Mouse (Mus musculus) neural tube, embryonic 15.5 days (tissue): Measurements from ENCODE around the gene Gm3336. TPM values are rescaled to one million over a fixed set of nuclear protein-coding genes. Genes with fewer than 3 reads are reported as not detected.

Source experiments
- ATAC-seq: fragments of 200-750 bp; cut with Nextera tagmentation; 2 replicates; pipeline ENCODE4 v1.8.0; 2017; ENCODE audit warnings: mild to moderate bottlenecking, moderate TSS enrichment, moderate library complexity; ENCODE audit not compliant: low FRiP score
- H3K27ac ChIP-seq: fragments of 300-500 bp; sonication (generic); replicated peaks from 2 replicates; pipeline ENCODE4 v1.5.1; 2015; ENCODE audit warnings: mild to moderate bottlenecking, inconsistent platforms
- H3K27me3 ChIP-seq: fragments of 300-500 bp; sonication (generic); replicated peaks from 2 replicates; pipeline ENCODE4 v1.6.1; 2015; ENCODE audit warnings: inconsistent platforms
- H3K36me3 ChIP-seq: fragments of 300-500 bp; sonication (generic); 2 replicates; pipeline ENCODE4 v1.6.1; 2015; ENCODE audit warnings: inconsistent platforms
- H3K4me1 ChIP-seq: fragments of 300-500 bp; sonication (generic); 2 replicates; pipeline ENCODE4 v1.6.1; 2015; ENCODE audit warnings: inconsistent platforms
- H3K4me2 ChIP-seq: fragments of 300-500 bp; sonication (generic); 2 replicates; pipeline ENCODE4 v1.6.1; 2015; ENCODE audit warnings: inconsistent platforms, mild to moderate bottlenecking, moderate library complexity
- H3K4me3 ChIP-seq: fragments of 300-500 bp; sonication (generic); replicated peaks from 2 replicates; pipeline ENCODE4 v1.5.1; 2015; ENCODE audit warnings: mild to moderate bottlenecking, inconsistent platforms
- H3K9ac ChIP-seq: fragments of 300-500 bp; sonication (generic); replicated peaks from 2 replicates; pipeline ENCODE4 v1.6.1; 2015; ENCODE audit warnings: mild to moderate bottlenecking, inconsistent platforms
- H3K9me3 ChIP-seq: fragments of 300-500 bp; sonication (generic); replicated peaks from 2 replicates; pipeline ENCODE4 v1.6.1; 2016; ENCODE audit warnings: inconsistent platforms
- WGBS: fragments of 180-500 bp; shearing (Covaris S2); methylation state at CpG from one replicate; pipeline ENCODE4 v1.1.7; 2015; ENCODE audit warnings: mixed read lengths; 5-methylcytosine and 5-hydroxymethylcytosine counted together
- polyA plus RNA-seq: library from polyadenylated mRNA; unstranded; fragments of >200 nt; fragmentation: Nextera tagmentation; extraction: Ambion mirVana; gene quantifications from 2 replicates; pipeline ENCODE4 v1.2.1, GENCODE M21; 2015

Gm3336 gene
- polyA plus RNA-seq, 1 experiment from 2014 or later: not detected

DNA sequence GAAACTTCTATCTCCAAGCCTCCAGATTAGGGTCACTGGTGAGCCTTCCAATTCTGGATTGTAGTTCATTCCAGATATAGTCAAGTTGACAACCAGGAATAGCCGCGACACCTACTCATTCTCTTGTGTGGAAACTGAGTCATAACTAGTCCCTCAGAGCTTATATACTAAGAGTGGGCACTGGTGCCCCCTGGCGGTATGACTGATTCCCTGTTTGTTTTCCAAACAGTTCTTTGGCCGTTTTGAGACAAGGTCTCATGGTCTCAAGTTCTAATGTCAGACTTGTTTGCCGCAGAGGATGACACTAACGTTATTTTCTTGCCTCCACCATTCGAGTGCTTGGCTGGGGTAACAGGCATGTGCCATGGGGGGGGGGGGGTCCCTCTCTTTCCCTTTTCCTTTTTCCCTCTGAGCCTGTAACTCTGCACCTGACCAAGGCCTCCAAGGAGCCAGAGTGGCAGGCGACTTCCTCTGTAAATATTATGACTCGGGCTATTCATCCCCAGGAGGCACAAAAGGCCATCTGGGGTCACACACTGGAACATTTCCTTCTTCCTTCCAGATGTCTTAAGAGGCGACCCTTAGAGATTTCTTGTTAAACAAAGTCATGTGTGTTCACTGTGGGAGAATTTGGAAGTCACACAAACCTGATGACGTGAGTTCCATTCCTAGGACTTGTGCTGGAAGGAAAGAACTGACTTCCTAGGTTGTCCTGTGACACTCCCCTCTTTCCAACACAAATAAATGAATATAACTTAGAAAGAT lies 33.8 kb downstream of the Gm3336 start:
- H3K4me3 ChIP-seq: no peak overlapping the region
- WGBS: 38% methylated on average over 11 of the region's 11 CpGs
- H3K4me2 ChIP-seq: no peak overlapping the region
- peaks cover 28% of the 10 kb centered on the region for H3K27me3 ChIP-seq
- H3K27ac ChIP-seq: 0 out of 2 replicates have a peak overlapping the region, but pooled peaks have one; percentile 0
- no peaks in the 10 kb centered on the region for H3K9me3 ChIP-seq
- peaks cover 15% of the 10 kb centered on the region for H3K36me3 ChIP-seq
- no peak overlapping the region for H3K9ac ChIP-seq
- H3K4me1 ChIP-seq: peaks cover 30% of the 10 kb centered on the region
- ATAC-seq: no peak

DNA sequence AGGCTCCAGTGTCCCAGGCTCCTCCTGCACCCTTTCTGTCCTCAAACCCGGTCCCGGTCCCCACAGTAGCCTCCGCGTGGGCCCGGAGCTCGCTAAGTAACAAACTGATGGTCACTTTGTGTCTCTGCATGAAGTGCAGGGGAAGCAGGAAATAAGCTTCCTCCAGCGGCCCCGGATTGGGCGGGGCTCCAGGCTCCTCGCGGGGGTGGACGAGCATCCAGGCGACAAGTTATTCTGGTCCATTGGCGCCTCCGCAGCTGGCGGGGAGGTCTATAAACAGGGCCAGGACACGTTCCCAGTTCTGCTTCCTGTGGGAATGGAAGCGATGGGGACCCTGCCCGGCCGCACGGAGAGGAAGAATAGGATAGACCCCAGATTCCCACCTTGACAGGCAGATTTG lies 34.8 kb downstream of the Gm3336 start:
- WGBS: 33% methylated on average over 21 of the region's 21 CpGs
- Histone ChIP-seq H3K9me3 (no peaks in the 10 kb centered on the region), H3K4me1 (peaks cover 38% of the 10 kb centered on the region), H3K4me3 (no peak overlapping the region), H3K4me2 (peak overlapping the region; percentile 9), H3K36me3 (peaks cover 24% of the 10 kb centered on the region), H3K27ac (0 out of 2 replicates have a peak overlapping the region, but pooled peaks have one; percentile 92), H3K9ac (0 out of 2 replicates have a peak overlapping the region, but pooled peaks have one; percentile 18), H3K27me3 (peaks cover 19% of the 10 kb centered on the region)
- no peak for ATAC-seq

DNA sequence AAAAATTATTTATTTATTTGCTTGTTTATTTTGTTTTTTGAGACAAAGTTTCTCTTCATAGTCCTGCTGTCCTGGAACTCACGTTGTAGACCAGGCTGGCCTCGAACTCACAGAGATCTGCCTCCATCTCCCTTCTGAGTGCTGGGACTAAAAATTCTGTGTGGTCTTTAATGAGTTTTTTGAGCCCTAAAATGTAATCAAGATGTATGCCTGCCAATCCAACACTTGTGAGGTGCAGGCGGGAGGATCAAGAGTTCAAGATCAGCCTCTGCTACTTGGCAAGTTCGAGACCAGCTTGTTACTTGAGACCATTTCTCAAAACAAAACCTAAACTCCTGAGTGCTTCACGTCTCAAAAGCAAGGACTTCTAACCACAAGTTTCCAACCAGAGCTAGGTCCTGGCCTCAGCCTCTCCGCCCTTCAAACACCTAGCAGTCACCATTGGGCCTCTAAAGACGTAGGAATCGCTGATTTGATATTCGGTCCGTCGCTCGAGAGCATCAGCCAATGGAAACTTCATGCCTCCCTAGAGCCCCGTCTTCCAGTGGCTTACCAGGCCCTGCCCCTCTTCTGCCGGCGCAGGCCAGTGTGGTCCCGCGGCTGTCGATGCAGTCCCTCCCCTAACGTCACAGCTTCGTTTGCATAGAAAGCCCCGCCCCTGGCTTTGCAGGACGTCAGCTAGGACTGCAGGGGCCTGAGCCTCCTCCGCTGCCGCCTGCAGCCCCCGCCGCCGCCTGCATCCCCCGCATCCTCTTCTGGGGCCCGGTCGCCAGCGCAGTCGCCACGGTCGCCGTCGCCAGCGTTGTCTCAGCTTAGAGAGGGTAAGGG lies 35.9 kb downstream of the Gm3336 start, which contains the start of gene Rab3a:
TSS of gene Rab3a (plus strand) at position 637 of the 828 bp plus-strand sequence.
- H3K27ac ChIP-seq: peak within 1 kb of the TSS; percentile 92
- peak; percentile 97 for ATAC-seq
- peaks cover 46% of the 10 kb centered on the region for H3K4me1 ChIP-seq
- H3K4me2 ChIP-seq: peak within 1 kb of the TSS; percentile 73
- WGBS: 9% methylated on average over 37 of the region's 37 CpGs
- H3K36me3 ChIP-seq: peaks cover 32% of the 10 kb centered on the region
- peak within 1 kb of the TSS; percentile 69 for H3K4me3 ChIP-seq
- H3K9me3 ChIP-seq: no peaks in the 10 kb centered on the region
- peaks cover 9% of the 10 kb centered on the region; the same call in 1 of the 2 replicates for H3K27me3 ChIP-seq
- peak within 1 kb of the TSS; percentile 78 for H3K9ac ChIP-seq

DNA sequence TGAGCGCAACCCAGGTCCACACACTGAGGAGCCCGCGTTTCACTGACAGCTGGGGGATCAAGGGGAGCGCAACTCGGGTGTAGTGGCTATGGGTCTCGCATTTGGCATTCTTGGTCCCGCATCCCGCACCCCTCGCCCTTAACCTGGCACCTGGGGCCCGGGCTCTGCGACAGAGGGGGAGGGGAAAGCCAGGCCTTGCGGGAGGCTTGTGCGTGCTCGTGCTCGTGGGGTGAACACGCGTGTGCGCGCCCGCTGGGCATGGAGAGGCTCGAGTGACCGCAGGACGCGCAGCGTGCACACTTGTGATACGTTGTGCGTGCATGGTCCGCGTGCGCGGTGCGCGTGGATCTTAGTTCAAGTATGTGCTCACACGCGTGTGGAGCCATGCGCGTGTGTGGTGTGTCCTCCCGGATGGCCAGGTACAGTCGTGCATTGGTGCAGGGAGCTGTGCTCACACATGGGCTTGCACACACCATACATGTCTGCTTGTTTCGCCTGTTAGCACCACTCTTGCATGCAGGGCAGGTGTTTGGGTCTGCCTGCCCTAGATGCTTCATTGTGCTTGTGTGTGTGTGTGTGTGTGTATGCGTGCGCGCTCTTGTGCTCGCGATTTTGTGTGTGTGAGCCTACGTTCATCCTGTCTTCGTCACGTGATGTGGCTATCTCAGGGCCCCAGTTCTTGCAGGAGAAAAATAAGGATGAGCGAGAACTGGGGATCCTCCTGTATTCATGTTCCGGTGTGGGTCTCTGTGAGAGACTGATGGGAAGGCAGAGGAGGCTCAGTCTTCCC lies 36.7 kb downstream of the Gm3336 start:
- Histone ChIP-seq H3K27ac (peak overlapping the region; percentile 92), H3K9me3 (no peaks in the 10 kb centered on the region), H3K9ac (peak overlapping the region; percentile 78), H3K4me3 (peak overlapping the region; percentile 69), H3K4me1 (peaks cover 54% of the 10 kb centered on the region), H3K4me2 (peak overlapping the region; percentile 73), H3K36me3 (peaks cover 32% of the 10 kb centered on the region), H3K27me3 (0 out of 2 replicates have a peak, but pooled peaks cover under 1% of the 10 kb centered on the region)
- peak; percentile 69 for ATAC-seq
- WGBS: 10% methylated on average over 50 of the region's 50 CpGs

DNA sequence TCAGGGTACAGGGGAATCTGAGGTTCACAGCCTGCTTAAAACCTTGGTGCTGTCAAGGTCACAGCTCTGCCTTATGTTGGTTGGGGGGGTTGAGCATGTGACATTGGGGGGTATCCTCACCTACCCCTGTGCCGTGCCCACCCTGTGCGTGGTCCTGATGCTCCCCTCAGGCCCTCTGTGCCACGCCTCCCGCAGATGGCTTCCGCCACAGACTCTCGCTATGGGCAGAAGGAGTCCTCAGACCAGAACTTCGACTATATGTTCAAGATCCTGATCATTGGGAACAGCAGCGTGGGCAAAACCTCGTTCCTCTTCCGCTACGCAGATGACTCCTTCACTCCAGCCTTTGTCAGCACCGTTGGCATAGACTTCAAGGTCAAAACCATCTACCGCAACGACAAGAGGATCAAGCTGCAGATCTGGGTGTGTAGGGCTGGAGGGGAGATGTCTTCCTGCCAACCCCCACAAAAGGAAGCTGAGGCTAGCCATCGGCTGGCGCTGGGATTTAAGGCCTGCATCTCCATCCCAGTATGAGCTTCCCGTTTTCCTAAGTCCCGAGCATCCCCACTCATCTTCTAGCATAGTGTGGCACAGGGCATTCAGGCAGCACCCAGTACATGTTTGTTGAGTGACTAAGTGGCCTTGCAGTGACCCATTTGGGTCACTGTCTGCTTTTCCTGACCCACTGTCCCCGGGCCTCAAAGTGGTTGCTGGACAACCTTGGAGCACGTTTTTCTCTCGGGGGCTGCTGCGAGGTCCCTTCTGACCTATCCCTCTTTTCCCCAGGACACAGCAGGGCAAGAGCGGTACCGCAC lies 37.5 kb downstream of the Gm3336 start:
- peak overlapping the region; percentile 69 for H3K4me3 ChIP-seq
- peak overlapping the region; percentile 78 for H3K9ac ChIP-seq
- no peaks in the 10 kb centered on the region for H3K9me3 ChIP-seq
- peak overlapping the region; percentile 73 for H3K4me2 ChIP-seq
- H3K27ac ChIP-seq: peak overlapping the region; percentile 92
- H3K27me3 ChIP-seq: no peaks in the 10 kb centered on the region
- WGBS: 81% methylated on average over 24 of the region's 24 CpGs
- H3K4me1 ChIP-seq: peaks cover 59% of the 10 kb centered on the region
- peaks cover 32% of the 10 kb centered on the region for H3K36me3 ChIP-seq
- ATAC-seq: no peak

DNA sequence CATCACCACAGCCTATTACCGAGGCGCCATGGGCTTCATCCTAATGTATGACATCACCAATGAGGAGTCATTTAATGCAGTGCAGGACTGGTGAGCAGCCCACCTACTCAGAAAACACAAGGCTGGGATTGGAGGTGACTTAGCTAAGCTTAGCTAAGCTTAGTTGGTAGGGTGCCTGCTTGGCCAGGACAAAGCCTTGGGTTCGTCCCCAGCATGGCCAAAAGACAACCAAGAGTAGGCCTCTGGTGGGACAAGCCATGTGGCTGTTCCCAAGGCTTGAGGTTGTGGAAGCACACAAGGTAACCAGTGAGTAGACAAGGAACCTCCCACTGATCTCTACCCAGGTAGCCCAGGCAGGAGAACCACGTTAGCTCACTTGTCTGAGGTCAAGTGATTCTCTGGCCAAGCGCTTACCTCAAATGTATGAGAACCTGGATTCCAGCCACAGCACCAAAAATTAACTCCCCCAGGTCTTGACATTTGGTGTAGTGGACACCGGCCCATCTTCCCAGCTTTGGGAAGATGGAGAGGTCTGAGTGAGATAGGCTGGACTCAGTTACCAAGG lies 38.2 kb downstream of the Gm3336 start:
- Histone ChIP-seq H3K27ac (no peak overlapping the region), H3K9ac (no peak overlapping the region), H3K9me3 (no peaks in the 10 kb centered on the region), H3K4me3 (peak overlapping the region; percentile 69; the same call in 1 of the 2 replicates), H3K27me3 (no peaks in the 10 kb centered on the region), H3K36me3 (peaks cover 32% of the 10 kb centered on the region), H3K4me1 (peaks cover 65% of the 10 kb centered on the region), H3K4me2 (no peak overlapping the region)
- ATAC-seq: no peak
- 93% methylated on average over 6 of the region's 6 CpGs for WGBS

DNA sequence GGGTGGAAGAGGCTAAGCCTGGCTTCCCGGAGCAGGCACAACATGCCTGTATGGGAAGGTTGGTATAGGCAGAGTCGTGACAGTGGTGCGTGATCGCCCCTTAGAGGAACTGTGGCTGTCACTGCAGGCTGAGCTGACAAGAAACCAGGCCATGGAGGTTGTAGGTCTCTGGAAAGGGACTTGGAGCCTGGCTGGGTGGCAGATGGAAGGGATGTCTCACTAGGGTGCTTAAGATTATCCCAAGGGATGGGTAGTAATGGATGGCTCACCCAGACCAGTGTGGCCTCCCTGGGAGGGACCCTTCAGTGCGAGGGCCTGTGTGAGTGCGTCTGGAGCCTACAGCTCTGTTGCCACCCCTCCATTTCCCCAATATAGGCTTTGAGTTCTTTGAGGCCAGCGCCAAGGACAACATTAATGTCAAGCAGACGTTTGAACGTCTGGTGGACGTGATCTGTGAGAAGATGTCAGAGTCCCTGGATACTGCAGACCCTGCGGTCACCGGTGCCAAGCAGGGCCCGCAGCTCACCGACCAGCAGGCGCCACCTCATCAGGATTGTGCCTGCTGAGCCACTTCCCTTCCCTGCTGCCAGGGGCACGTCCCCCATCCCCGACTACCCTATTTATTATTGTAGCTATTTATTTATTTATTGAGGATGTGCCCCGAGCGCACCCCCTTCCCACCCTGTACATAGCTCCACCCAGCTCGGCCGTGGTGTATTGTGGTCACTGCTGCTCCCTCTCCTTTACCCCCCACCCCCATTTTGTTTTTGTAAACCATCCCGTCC lies 39.4 kb downstream of the Gm3336 start:
- WGBS: 61% methylated on average over 22 of the region's 22 CpGs
- Histone ChIP-seq H3K9me3 (no peaks in the 10 kb centered on the region), H3K9ac (peak overlapping the region; percentile 0; the same call in 1 of the 2 replicates), H3K4me1 (peaks cover 66% of the 10 kb centered on the region), H3K27me3 (no peaks in the 10 kb centered on the region), H3K36me3 (peaks cover 32% of the 10 kb centered on the region), H3K27ac (0 out of 2 replicates have a peak overlapping the region, but pooled peaks have one; percentile 19), H3K4me2 (no peak overlapping the region), H3K4me3 (no peak overlapping the region)
- ATAC-seq: no peak

DNA sequence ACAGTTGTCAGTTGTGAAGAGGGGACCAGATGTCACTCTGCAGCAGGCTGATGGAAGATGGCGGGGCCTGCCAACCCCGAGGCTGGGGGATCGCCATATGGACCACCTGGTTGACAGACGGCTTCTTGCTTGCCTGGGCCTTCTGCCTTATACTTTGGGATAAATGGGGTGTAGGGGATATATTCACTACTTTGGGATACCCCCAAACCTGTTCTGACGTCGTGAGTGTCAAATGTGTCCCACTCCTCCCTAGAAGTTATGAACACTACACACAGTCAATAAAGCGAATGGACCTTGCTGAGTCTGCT lies 39.9 kb downstream of the Gm3336 start:
- no peaks in the 10 kb centered on the region for H3K27me3 ChIP-seq
- H3K27ac ChIP-seq: no peak overlapping the region
- peaks cover 32% of the 10 kb centered on the region for H3K36me3 ChIP-seq
- H3K4me2 ChIP-seq: no peak overlapping the region
- no peak for ATAC-seq
- no peak overlapping the region for H3K9ac ChIP-seq
- H3K4me3 ChIP-seq: no peak overlapping the region
- H3K9me3 ChIP-seq: no peaks in the 10 kb centered on the region
- WGBS: 76% methylated on average over 7 of the region's 7 CpGs
- peaks cover 62% of the 10 kb centered on the region for H3K4me1 ChIP-seq

DNA sequence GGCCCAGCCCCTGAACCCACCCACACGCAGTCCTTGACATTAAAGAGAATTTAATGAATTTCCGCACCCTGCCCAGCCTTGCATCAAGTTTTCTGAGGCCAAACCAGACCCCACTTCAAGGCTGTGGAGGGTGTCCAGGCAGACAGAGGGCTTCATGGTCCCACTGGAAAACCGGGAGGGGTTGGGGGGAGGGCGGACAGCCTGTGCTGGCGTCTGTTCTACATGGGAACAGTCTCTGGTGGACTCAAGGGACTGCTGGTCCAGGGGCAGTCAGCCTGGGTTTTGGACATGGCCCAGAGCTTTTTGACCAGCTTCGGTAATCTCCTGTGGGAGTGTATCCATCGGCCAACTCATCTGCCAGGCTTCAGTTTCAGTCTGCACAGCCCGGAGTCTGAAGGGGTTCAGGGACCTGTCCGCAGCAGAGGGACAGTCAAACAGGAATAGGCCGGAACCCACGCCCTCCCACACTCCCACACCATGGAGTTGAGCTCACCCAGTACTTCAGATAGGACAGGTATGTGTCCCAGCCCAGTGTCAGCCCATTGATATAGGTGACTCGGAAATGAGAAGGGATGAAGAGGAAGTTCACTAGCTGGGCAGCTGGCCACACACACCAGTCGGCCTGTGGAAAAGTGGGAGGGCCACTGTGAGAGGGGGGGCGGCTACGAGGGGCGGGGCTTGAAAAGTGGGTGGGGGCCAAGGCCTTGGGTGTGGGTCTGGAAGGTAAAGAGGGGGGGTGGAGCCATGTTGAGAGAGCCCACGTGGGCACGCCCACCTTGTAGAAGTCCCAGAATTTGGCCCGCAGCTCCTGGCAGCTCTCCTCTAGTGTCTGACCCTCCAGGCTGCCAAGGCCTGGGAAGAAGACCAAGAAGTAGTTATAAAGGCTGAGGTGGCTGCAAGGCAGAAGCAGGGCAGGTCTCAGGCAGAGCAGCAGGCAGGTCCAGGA lies 40.5 kb downstream of the Gm3336 start:
- H3K4me3 ChIP-seq: no peak overlapping the region
- no peaks in the 10 kb centered on the region for H3K27me3 ChIP-seq
- H3K9me3 ChIP-seq: no peaks in the 10 kb centered on the region
- H3K27ac ChIP-seq: no peak overlapping the region; the same call in 1 of the 2 replicates
- WGBS: 66% methylated on average over 19 of the region's 19 CpGs
- H3K4me1 ChIP-seq: peaks cover 59% of the 10 kb centered on the region
- H3K9ac ChIP-seq: peak overlapping the region; percentile 84; the same call in 1 of the 2 replicates
- ATAC-seq: no peak
- peaks cover 32% of the 10 kb centered on the region for H3K36me3 ChIP-seq
- H3K4me2 ChIP-seq: peak overlapping the region; percentile 98
